Mouse (Mus musculus) heart, postnatal 25 days (tissue): ENCODE data around the gene Ppp1r1b. TPM values are rescaled to one million over a fixed set of nuclear protein-coding genes. Genes with fewer than 3 reads are reported as not detected.

Source experiments
- DNase-seq: peaks from one replicate; pipeline ENCODE4 v3.0.0; 2022; ENCODE audit warnings: low spot score
- intact Hi-C: fragments of 180-260 bp; cut with DNase I; formaldehyde crosslinking; loops from one replicate; pipeline ENCODE4 v1.15.1; 2025
- total RNA-seq, 2 experiments: library from RNA; stranded (reverse); gene quantifications; 2 replicates each; pipeline ENCODE4 v1.2.3; 2021

The Ppp1r1b gene
- total RNA-seq, 2 experiments from 2014 or later: 5.3 to 5.8 TPM

- intact Hi-C loops: no loop called here
- no peak for DNase-seq
Observed at GRCm38 (mm10) chr11:98387056-98387577, 38.9 kb downstream of the Ppp1r1b start.

GRCm38 (mm10) chr11:98388282-98388681 is 40.1 kb downstream of the Ppp1r1b start:
- DNase-seq: no peak
- intact Hi-C loops: no loop called here

- DNase-seq: no peak
- intact Hi-C loops: loop anchor here (1.0 kb wide), 1 partner anchor 47 kb away; no protein-coding TSS in a partner anchor
Observed at GRCm38 (mm10) chr11:98389221-98389780, 41.1 kb downstream of the Ppp1r1b start.

GRCm38 (mm10) chr11:98390141-98390540 is 41.9 kb downstream of the Ppp1r1b start:
- intact Hi-C loops: no loop called here
- DNase-seq: no peak

- intact Hi-C loops: no loop called here
- no peak for DNase-seq
Observed at GRCm38 (mm10) chr11:98392034-98392433, 43.8 kb downstream of the Ppp1r1b start.

- DNase-seq: no peak
- intact Hi-C loops: no loop called here
Observed at GRCm38 (mm10) chr11:98392645-98393044, 44.4 kb downstream of the Ppp1r1b start.

- intact Hi-C loops: no loop called here
- DNase-seq: no peak
Observed at GRCm38 (mm10) chr11:98393317-98393716, 45.1 kb downstream of the Ppp1r1b start.

GRCm38 (mm10) chr11:98394301-98394700 is 46.1 kb downstream of the Ppp1r1b start:
- DNase-seq: no peak
- intact Hi-C loops: no loop called here

GRCm38 (mm10) chr11:98395041-98395440 is 46.8 kb downstream of the Ppp1r1b start:
- intact Hi-C loops: no loop called here
- peak; percentile 49 for DNase-seq

GRCm38 (mm10) chr11:98397946-98398345 is 49.7 kb downstream of the Ppp1r1b start:
- DNase-seq: no peak
- intact Hi-C loops: no loop called here

- intact Hi-C loops: loop anchor here (5.0 kb wide), 1 partner anchor 37 kb away; the partner anchor contains the start of gene Mien1
- DNase-seq: peak; percentile 80
Observed at GRCm38 (mm10) chr11:98400161-98400726, 52.0 kb downstream of the Ppp1r1b start, which contains the start of gene Pgap3. Gene Pgap3, minus strand, starts transcription at chr11:98400490.

- intact Hi-C loops: loop anchor here (5.0 kb wide), 1 partner anchor 36 kb away; the partner anchor contains the start of gene Mien1
Observed at GRCm38 (mm10) chr11:98400816-98401215, 52.6 kb downstream of the Ppp1r1b start.

GRCm38 (mm10) chr11:98406621-98407020 is 58.4 kb downstream of the Ppp1r1b start:
- no peak for DNase-seq
- intact Hi-C loops: no loop called here

More at GRCm38 (mm10) chr11:98400816-98401215, 52.6 kb downstream of the Ppp1r1b start:
- DNase-seq: no peak

Other genes starting within 250 kb of the Ppp1r1b start
- gene Fbxl20, start 198.0 kb upstream of the Ppp1r1b start, total RNA-seq: 10 to 100 TPM; 21.4 to 23.1 TPM
- 10 to 100 TPM; 40.0 to 40.6 TPM for gene Med1, start 155.1 kb upstream of the Ppp1r1b start, total RNA-seq
- 10 to 100 TPM; 20.7 to 23.0 TPM for gene Cdk12, start 145.3 kb upstream of the Ppp1r1b start, total RNA-seq
- not detected for gene Neurod2, start 18.8 kb upstream of the Ppp1r1b start, total RNA-seq
- gene Stard3, start 10.0 kb downstream of the Ppp1r1b start, total RNA-seq: 10 to 100 TPM; 19.7 to 24.9 TPM
- 1,000 to 10,000 TPM; 1,084 to 2,520 TPM for gene Tcap, start 35.4 kb downstream of the Ppp1r1b start, total RNA-seq
- gene Pnmt, start 38.0 kb downstream of the Ppp1r1b start, total RNA-seq: 1 to 10 TPM; 1.3 to 1.7 TPM
- gene Pgap3, start 52.1 kb downstream of the Ppp1r1b start, total RNA-seq: 1 to 10 TPM; 8.4 to 9.3 TPM
- gene Erbb2, start 64.1 kb downstream of the Ppp1r1b start, total RNA-seq: 1 to 10 TPM; 7.7 to 9.2 TPM
- gene Mien1, start 90.6 kb downstream of the Ppp1r1b start, total RNA-seq: 10 to 100 TPM; 49.0 to 54.6 TPM
- not detected for gene Grb7, start 98.0 kb downstream of the Ppp1r1b start, total RNA-seq
- gene Ikzf3, start 197.6 kb downstream of the Ppp1r1b start, total RNA-seq: under 1 TPM; 0.44 to 0.61 TPM
- gene Zpbp2, start 202.7 kb downstream of the Ppp1r1b start, total RNA-seq: not detected
- gene Ormdl3, start 239.0 kb downstream of the Ppp1r1b start, total RNA-seq: 10 to 100 TPM; 35.6 to 37.8 TPM
- gene Lrrc3c, start 249.9 kb downstream of the Ppp1r1b start, total RNA-seq: not detected